Mouse (Mus musculus) frontal cortex, postnatal 10 days (tissue): ENCODE data around the gene Lax1.
"Not testable (repeated sequence)": the region's sequence is repeated elsewhere in the genome, so short reads cannot be mapped to it uniquely, and the experiment has no call there.

ENCODE experiments used
- DNase-seq, 2 experiments: peaks; one replicate each; pipeline ENCODE4 v3.0.0; 2022; ENCODE audit warnings: low spot score in 2 of 2, mixed read lengths in 1 of 2

Lax1 gene

GRCm38 (mm10) chr1:133688301-133688700, 1.6 kb downstream of the Lax1 start:
- no peak for DNase-seq

- DNase-seq: no peak
Observed at GRCm38 (mm10) chr1:133685749-133686519, 4.0 kb downstream of the Lax1 start.

DNA sequence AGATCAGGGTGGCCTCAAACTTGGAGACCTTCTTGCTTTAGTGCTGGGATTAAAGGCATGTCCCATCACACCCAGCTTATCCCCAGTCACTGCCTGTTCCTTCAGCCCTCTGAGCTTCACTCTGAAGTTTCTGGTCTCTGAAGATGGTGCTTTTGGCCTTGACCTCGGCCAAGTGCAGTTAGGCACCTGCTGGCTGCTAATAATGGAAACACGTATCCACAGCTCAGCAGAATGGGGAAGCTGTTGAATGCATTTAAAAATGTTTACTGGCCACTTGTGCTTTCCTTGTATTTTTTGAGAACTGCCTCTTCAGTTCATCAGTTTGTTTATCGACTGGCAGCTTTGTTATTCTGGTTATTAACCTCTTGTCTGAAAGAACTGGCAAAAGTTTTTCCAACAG, 18.1 kb downstream of the Lax1 start:
- no peak for DNase-seq

DNA sequence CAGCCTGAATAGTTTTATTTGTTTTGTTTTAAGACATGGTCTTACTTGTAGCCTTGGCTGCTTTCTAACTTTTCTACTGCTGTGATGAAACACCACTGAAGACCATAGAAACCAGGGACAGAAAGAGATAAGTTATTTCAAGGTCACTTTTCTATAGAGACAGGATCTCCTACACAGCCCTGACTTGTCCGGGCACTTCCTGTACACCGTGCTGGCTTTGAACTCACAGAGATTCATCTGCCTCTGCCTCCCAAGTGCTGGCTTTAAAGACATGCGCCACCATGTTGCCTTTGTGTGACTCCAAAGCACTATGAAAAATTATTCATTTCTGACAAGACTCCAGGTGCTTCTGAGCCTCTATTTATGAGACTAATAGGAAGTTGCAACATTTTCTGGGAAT, 18.6 kb downstream of the Lax1 start:
- no peak for DNase-seq

- no peak for DNase-seq
Observed at GRCm38 (mm10) chr1:133670776-133671175, 19.1 kb downstream of the Lax1 start.

GRCm38 (mm10) chr1:133670190-133670589, 19.7 kb downstream of the Lax1 start:
- DNase-seq: no peak

- no peak for DNase-seq
Observed at GRCm38 (mm10) chr1:133668618-133669017, 21.3 kb downstream of the Lax1 start.

DNA sequence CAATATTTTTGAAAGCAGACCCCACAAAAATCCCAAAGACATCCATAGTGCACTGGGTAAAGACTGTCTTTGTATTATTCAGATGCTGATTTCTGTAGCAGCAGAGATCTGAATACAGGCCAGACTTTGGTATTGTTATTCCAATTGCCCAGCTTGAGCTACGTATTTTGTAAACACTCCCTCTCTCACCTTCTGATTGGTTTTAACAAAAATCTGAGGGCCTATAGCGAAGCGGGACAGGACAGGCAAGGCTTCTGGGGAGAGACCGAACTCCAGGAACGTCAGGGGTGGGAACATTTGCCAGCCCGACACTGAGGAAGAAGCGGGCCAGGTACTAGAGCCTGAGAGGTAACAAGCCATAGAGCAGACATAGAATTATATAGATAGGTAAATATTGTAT, 22.2 kb downstream of the Lax1 start:
- no peak for DNase-seq

- DNase-seq: not testable (repeated sequence)
Observed at GRCm38 (mm10) chr1:133665713-133666112, 24.2 kb downstream of the Lax1 start.

DNA sequence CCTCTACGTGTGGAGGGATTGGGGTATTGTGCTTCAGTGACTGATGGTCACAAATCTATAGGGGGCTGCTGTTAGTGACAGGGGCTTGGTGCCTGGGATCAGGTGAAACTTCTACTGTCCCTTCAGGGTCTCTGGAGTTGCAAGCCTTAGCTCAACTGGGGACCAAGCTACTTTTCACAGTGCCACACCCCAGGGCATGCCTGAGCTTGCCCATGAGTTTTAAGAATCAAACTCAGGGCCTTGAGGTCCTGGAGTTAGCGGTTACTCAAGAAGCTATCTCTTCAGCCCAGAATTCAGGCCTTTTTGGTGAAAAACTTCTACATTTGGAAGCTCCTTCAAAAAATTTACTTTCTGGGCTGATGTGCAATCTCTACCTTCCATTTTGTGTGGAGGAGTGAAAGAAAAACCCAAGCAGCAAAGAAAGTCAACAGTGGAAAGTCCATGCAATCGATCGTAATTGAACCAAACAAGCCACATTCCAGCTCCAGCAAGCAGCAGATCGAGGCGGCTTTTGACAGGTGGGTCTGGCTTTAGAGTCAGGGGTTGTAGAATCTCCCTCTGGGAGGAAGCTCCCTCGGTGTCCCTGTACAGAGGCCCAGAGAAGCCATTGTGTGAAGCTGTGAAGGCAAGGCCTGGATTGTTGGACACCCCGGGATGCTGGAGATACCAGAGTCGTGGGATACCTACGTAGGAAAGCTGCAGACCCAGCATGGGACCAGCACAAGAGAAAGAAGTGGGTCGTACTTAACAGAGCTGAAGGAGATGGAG, 25.5 kb downstream of the Lax1 start:
- no peak for DNase-seq

DNA sequence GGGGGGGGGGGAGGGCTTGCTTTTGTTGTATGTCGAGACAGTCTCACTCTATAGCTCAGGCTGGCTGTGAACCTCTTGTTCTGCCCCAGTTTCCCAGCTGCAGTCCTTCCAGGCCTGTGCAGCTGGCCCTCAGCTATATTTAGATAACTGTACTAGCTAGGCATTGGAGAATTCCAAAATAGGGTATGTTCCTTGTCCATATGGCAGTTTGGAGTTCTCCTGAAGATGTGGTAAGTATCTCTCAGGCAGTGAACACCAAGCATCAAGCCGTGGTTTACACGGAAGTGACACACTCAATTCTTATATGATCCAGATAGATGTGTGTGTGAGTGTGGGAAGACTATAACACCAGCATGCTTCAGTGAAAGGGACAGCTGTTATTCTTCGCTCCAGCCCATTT, 26.5 kb downstream of the Lax1 start:
- DNase-seq: peak in 1 of 2 experiments; percentile 26

- no peak for DNase-seq
Observed at GRCm38 (mm10) chr1:133662941-133663340, 27.0 kb downstream of the Lax1 start.

- DNase-seq: peak; percentile 92
Observed at GRCm38 (mm10) chr1:133661203-133661933, 28.5 kb downstream of the Lax1 start, which contains the start of gene Gm38394. Gene Gm38394 (minus strand): TSS chr1:133661318.

DNA sequence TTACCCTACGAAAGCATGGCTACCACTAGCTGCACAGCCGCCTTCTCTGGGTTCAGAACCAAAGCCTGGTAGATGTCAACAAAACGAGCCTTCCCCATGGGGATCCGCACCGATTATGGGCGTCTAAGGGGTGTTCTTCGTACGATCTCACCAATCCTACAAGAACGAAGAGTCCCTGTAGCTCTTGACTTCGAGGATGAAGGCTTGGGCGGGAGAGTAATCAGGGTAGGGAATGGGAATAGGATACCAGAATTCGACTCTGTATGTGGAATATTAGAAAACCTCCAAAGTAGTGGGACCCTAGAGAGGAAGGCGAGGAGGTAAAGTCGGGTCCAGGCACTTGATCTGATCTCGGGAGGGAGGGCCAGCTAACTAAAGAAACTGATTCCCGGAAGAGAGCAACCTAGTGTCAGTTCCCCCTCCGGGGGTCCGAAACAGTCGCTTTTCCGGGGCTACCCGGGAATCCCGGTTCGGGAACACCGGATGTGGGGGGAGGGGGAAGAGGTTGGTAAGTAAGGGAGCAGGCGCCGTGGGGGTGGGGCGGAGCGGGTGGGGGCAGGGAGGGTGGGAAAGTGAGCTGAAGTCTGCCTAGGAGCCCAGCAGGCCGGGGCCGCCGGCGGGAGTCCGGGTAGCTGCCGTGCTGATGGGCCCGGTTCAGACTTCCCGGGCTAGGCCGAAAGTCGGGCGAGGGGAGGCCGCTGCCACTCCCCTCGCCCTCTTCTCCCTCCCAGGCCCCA, 29.3 kb downstream of the Lax1 start, which contains the start of gene Zbed6:
Gene Zbed6, minus strand, starts transcription at position 420 of the 737 bp plus-strand sequence.
- DNase-seq: peak; percentile 72 to 85

DNA sequence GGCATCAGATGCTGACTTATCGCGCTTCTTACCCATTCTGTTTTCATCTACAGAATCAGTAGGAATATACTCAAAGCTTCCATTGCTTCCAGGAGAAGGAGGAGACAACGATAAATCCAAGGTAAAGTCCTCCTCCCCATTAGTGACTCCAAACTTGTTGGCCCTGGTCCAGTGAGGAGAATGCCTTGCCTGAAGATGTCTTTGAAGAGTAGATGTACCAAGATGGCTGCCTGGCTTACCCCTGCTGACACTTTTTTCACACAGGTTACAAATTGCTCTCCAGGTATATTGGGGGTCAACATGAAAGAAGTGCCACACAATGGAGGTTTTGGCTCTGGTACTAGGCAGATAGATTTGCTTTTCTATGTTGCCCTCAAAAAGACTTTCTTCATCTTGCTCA, 31.0 kb downstream of the Lax1 start:
- no peak for DNase-seq

GRCm38 (mm10) chr1:133656811-133657210, 33.1 kb downstream of the Lax1 start:
- DNase-seq: no peak

DNA sequence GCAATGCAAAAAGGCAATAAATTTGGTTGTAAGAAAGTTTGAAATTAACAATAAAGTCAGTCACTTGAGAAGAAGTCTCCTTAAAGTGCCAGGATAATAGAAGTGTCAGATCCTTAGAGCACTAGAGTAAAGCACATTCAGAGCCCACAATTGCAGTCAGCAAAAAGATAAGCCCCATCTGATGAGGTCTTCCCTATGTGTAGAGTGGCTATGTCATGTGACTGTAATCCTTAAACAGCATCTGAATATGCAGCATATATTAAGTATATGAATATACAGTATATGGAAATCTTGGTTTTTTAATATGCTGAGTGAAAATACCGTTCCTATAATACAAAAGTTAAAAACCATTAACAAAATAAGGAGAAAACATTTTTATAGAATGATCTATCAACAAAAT, 36.9 kb downstream of the Lax1 start:
- DNase-seq: no peak

- no peak for DNase-seq
Observed at GRCm38 (mm10) chr1:133650288-133651055, 39.4 kb downstream of the Lax1 start.

DNA sequence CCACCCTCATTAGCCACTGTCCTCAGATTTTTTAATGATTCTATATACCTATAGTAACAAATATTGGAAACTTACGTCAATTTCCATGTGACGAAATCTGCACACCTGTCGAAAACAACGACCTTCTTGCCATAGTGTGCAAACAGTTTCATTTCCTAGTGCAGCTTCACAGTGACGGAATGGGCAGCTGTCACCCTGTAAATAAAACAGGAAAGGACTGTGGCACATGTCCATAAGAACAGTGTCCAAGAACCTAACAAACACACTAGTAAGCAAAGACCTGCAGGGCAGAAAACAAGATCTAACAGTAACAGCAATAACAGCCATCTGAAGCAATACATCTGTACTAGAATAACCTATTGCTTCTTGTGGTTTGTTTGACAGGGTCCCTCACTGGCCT, 44.3 kb downstream of the Lax1 start:
- DNase-seq: no peak

DNA sequence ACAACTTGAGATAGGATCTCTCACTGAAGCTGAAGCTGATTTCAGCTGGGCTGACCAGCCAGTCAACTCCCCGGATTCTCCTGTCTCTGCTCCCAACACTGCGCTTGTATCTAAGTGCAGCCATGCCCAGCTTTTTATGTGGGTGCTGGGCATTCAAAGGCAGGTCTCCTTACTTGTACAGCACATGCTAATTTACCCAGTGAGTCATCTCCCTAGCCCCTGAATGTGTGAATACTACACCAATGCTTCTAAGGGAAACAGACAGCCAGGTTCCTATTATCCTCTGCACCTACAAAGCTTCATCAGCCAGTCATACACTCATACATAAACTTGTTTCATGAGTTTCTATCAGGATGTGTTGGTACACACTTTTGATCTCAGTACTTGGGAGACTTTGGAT, 48.7 kb downstream of the Lax1 start:
- no peak for DNase-seq

DNA sequence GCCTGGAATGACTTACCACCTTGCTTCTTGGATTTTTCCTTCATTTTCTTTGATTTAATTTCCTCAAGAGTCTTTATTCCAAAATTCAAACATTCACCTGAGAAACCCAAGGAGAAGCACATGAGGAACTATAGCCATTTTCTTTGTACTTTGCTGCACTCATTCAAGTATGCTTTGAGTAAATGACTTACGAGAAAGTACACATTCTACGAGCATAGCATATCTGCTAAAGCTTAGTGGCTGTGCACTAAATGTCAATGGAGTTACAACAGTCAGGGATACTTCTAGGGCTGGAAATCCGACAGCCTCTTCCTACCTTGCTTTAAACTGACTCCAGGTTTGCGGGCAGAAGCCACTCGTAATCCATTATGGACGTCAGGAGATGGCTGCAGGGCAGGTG, 51.4 kb downstream of the Lax1 start:
- DNase-seq: no peak
